Mouse (Mus musculus) induced T-regulatory cell, adult 2 months (primary cell): Measurements from ENCODE around the gene Cyp39a1.
A peak's percentile ranks its signal among the peaks of the same experiment; 100 is the strongest.

Experiments
- DNase-seq: peaks from one replicate; pipeline ENCODE4 v3.0.0-alpha.2; 2012; ENCODE audit warnings: low read depth

The Cyp39a1 gene

GRCm38 (mm10) chr17:43667290-43667843 lies at the start of gene Cyp39a1:
Cyp39a1 (plus strand) TSS chr17:43667425.
- DNase-seq: no peak

GRCm38 (mm10) chr17:43619156-43619555 lies 48.1 kb upstream of the Cyp39a1 start:
- no peak for DNase-seq

- no peak for DNase-seq
Measured at GRCm38 (mm10) chr17:43622076-43622475, 45.1 kb upstream of the Cyp39a1 start.

- DNase-seq: no peak
Measured at GRCm38 (mm10) chr17:43628246-43628645, 39.0 kb upstream of the Cyp39a1 start.

- no peak for DNase-seq
Measured at GRCm38 (mm10) chr17:43629026-43629495, 38.2 kb upstream of the Cyp39a1 start.

- no peak for DNase-seq
Measured at GRCm38 (mm10) chr17:43629496-43630426, 37.5 kb upstream of the Cyp39a1 start, which contains the start of gene Tdrd6. Tdrd6 (minus strand) TSS chr17:43630299.

- DNase-seq: no peak
Measured at GRCm38 (mm10) chr17:43630427-43630760, 36.8 kb upstream of the Cyp39a1 start.

GRCm38 (mm10) chr17:43637146-43637545 lies 30.1 kb upstream of the Cyp39a1 start:
- no peak for DNase-seq

GRCm38 (mm10) chr17:43640825-43641224 lies 26.4 kb upstream of the Cyp39a1 start:
- no peak for DNase-seq

GRCm38 (mm10) chr17:43643191-43643590 lies 24.0 kb upstream of the Cyp39a1 start:
- no peak for DNase-seq

GRCm38 (mm10) chr17:43644375-43644774 lies 22.9 kb upstream of the Cyp39a1 start:
- DNase-seq: no peak

- peak; percentile 34 for DNase-seq
Measured at GRCm38 (mm10) chr17:43645136-43645535, 22.1 kb upstream of the Cyp39a1 start.

- DNase-seq: no peak
Measured at GRCm38 (mm10) chr17:43646925-43647324, 20.3 kb upstream of the Cyp39a1 start.

- peak; percentile 53 for DNase-seq
Measured at GRCm38 (mm10) chr17:43649641-43650436, 17.4 kb upstream of the Cyp39a1 start.

- DNase-seq: peak; percentile 33
Measured at GRCm38 (mm10) chr17:43651314-43652046, 15.7 kb upstream of the Cyp39a1 start.

- DNase-seq: peak; percentile 90
Measured at GRCm38 (mm10) chr17:43666576-43667289, 492 bp upstream of the Cyp39a1 start, which contains the start of gene Slc25a27. Slc25a27 (minus strand) TSS chr17:43667214.

GRCm38 (mm10) chr17:43669145-43669695 lies 2.0 kb downstream of the Cyp39a1 start:
- no peak for DNase-seq

- DNase-seq: no peak
Measured at GRCm38 (mm10) chr17:43671907-43672306, 4.7 kb downstream of the Cyp39a1 start.

- no peak for DNase-seq
Measured at GRCm38 (mm10) chr17:43675228-43675627, 8.0 kb downstream of the Cyp39a1 start.

GRCm38 (mm10) chr17:43676241-43676640 lies 9.0 kb downstream of the Cyp39a1 start:
- no peak for DNase-seq

- no peak for DNase-seq
Measured at GRCm38 (mm10) chr17:43677317-43677716, 10.1 kb downstream of the Cyp39a1 start.
